Mouse (Mus musculus) ES-Bruce4 (cell line): ENCODE measurements around the gene Trio. TPM values are rescaled to one million over a fixed set of nuclear protein-coding genes. Genes with fewer than 3 reads are reported as not detected.

Experiments
- H3K27ac ChIP-seq: 2 replicates; pipeline ENCODE4 v1.5.1; 2012; ENCODE audit warnings: low read length, inconsistent platforms; ENCODE audit not compliant: insufficient read depth
- H3K27me3 ChIP-seq: 2 replicates; pipeline ENCODE4 v1.6.1; 2012; ENCODE audit warnings: mild to moderate bottlenecking, low read length, inconsistent platforms; ENCODE audit not compliant: control insufficient read depth, poor library complexity, insufficient read depth, severe bottlenecking
- H3K36me3 ChIP-seq: 2 replicates; pipeline ENCODE4 v1.6.1; 2012; ENCODE audit warnings: inconsistent platforms, mild to moderate bottlenecking, low read length, moderate library complexity; ENCODE audit not compliant: control insufficient read depth, poor library complexity, insufficient read depth, severe bottlenecking
- H3K4me1 ChIP-seq: one replicate; pipeline ENCODE4 v1.8.1; 2011; ENCODE audit warnings: low read length; ENCODE audit not compliant: control insufficient read depth, insufficient read depth
- H3K4me3 ChIP-seq: 2 replicates; pipeline ENCODE4 v1.5.1; 2011; ENCODE audit warnings: low read depth, mild to moderate bottlenecking, low read length
- H3K9ac ChIP-seq: 2 replicates; pipeline ENCODE4 v1.6.1; 2012; ENCODE audit warnings: low read depth, mild to moderate bottlenecking, inconsistent platforms; ENCODE audit not compliant: poor library complexity, severe bottlenecking
- H3K9me3 ChIP-seq: replicated peaks from 2 replicates; pipeline ENCODE4 v1.6.1; 2012; ENCODE audit warnings: mild to moderate bottlenecking, low read length, inconsistent platforms; ENCODE audit not compliant: control insufficient read depth, poor library complexity, insufficient read depth, severe bottlenecking
- CTCF ChIP-seq: IDR thresholded peaks from one replicate; pipeline ENCODE4 v1.8.1; 2011; ENCODE audit warnings: low read depth, low read length
- EP300 ChIP-seq: IDR thresholded peaks from 2 replicates; pipeline ENCODE4 v1.6.1; 2011; ENCODE audit warnings: low read depth, low read length; ENCODE audit not compliant: insufficient read depth
- POLR2A ChIP-seq: IDR thresholded peaks from one replicate; pipeline ENCODE4 v1.8.1; 2011; ENCODE audit warnings: low read length; ENCODE audit not compliant: insufficient read depth
- polyA plus RNA-seq: library from polyadenylated mRNA; stranded (reverse); fragments of >200 nt; gene quantifications from 2 replicates; pipeline ENCODE4 v1.2.4, GENCODE M21; 2011; ENCODE audit warnings: low read depth; ENCODE audit not compliant: missing spikeins, insufficient read depth, insufficient read length

The Trio gene
- polyA plus RNA-seq, 1 experiment = 62.2 TPM

GRCm38 (mm10) chr15:28024031-28024964 is 1.4 kb downstream of the Trio start:
- H3K4me3 ChIP-seq = peak overlapping the region; percentile 74
- H3K27me3 ChIP-seq = peaks cover 14% of the 10 kb centered on the region
- TF ChIP-seq EP300 (no peak), CTCF (no peak), POLR2A (no peak)
- no peaks in the 10 kb centered on the region for H3K36me3 ChIP-seq
- no peaks in the 10 kb centered on the region for H3K9me3 ChIP-seq
- H3K27ac ChIP-seq = no peak overlapping the region
- H3K4me1 ChIP-seq = no peaks in the 10 kb centered on the region
- peak overlapping the region; percentile 80 for H3K9ac ChIP-seq

- Histone ChIP-seq H3K4me1 (no peaks in the 10 kb centered on the region), H3K4me3 (no peak overlapping the region)
- TF ChIP-seq POLR2A (no peak), CTCF (no peak), EP300 (no peak)
Measured at GRCm38 (mm10) chr15:28021591-28022209, 3.9 kb downstream of the Trio start.

GRCm38 (mm10) chr15:28019393-28020070 is 6.1 kb downstream of the Trio start:
- Histone ChIP-seq H3K9me3 (no peaks in the 10 kb centered on the region), H3K4me3 (no peak overlapping the region), H3K4me1 (no peaks in the 10 kb centered on the region), H3K27me3 (peaks cover 10% of the 10 kb centered on the region), H3K27ac (no peak overlapping the region), H3K36me3 (no peaks in the 10 kb centered on the region), H3K9ac (no peak overlapping the region)
- TF ChIP-seq POLR2A = no peak
- TF ChIP-seq EP300 = no peak
- TF ChIP-seq CTCF = no peak

More at GRCm38 (mm10) chr15:28021591-28022209, 3.9 kb downstream of the Trio start:
- no peaks in the 10 kb centered on the region for H3K36me3 ChIP-seq
- H3K27me3 ChIP-seq = peaks cover 14% of the 10 kb centered on the region
- no peak overlapping the region for H3K27ac ChIP-seq
- H3K9ac ChIP-seq = no peak overlapping the region
- H3K9me3 ChIP-seq = no peaks in the 10 kb centered on the region

- TF ChIP-seq EP300 (no peak), POLR2A (no peak), CTCF (no peak)
Measured at GRCm38 (mm10) chr15:28007516-28007915, 18.1 kb downstream of the Trio start.

GRCm38 (mm10) chr15:28004192-28004767 is 21.4 kb downstream of the Trio start:
- no peak overlapping the region for H3K9ac ChIP-seq
- H3K27ac ChIP-seq = no peak overlapping the region
- H3K9me3 ChIP-seq = no peaks in the 10 kb centered on the region
- H3K4me1 ChIP-seq = peaks cover 1% of the 10 kb centered on the region
- no peaks in the 10 kb centered on the region for H3K36me3 ChIP-seq
- no peak for TF ChIP-seq POLR2A
- TF ChIP-seq EP300 = no peak
- no peak for TF ChIP-seq CTCF
- H3K4me3 ChIP-seq = no peak overlapping the region
- H3K27me3 ChIP-seq = no peaks in the 10 kb centered on the region

More at GRCm38 (mm10) chr15:28007516-28007915, 18.1 kb downstream of the Trio start:
- no peak overlapping the region for H3K4me3 ChIP-seq
- H3K9ac ChIP-seq = no peak overlapping the region
- no peaks in the 10 kb centered on the region for H3K9me3 ChIP-seq
- H3K4me1 ChIP-seq = peaks cover 1% of the 10 kb centered on the region
- no peak overlapping the region for H3K27ac ChIP-seq
- no peaks in the 10 kb centered on the region for H3K36me3 ChIP-seq
- no peaks in the 10 kb centered on the region for H3K27me3 ChIP-seq
